Mouse (Mus musculus) thymus, adult 2 months (tissue): Measurements from ENCODE around the gene AI837181. TPM values are rescaled to one million over a fixed set of nuclear protein-coding genes. Genes with fewer than 3 reads are reported as not detected.

Experiments used
- DNase-seq: peaks from one replicate; pipeline ENCODE4 v3.0.0; 2021
- H3K27ac ChIP-seq: fragments of 200-500 bp; 2 replicates; pipeline ENCODE4 v1.5.1; 2012; ENCODE audit warnings: low read length, control low read depth; ENCODE audit not compliant: control insufficient read depth, insufficient read depth
- H3K27me3 ChIP-seq: fragments of 200-500 bp; 2 replicates; pipeline ENCODE4 v1.6.1; 2012; ENCODE audit warnings: mild to moderate bottlenecking, low read length, moderate library complexity, mixed read lengths; ENCODE audit not compliant: control insufficient read depth, insufficient read depth
- H3K36me3 ChIP-seq: fragments of 200-500 bp; 2 replicates; pipeline ENCODE4 v1.6.1; 2012; ENCODE audit warnings: mild to moderate bottlenecking, low read length, moderate library complexity; ENCODE audit not compliant: control insufficient read depth, insufficient read depth
- H3K4me1 ChIP-seq: fragments of 200-500 bp; replicated peaks from 2 replicates; pipeline ENCODE4 v1.6.1; 2012; ENCODE audit warnings: low read length; ENCODE audit not compliant: control insufficient read depth, insufficient read depth
- H3K4me3 ChIP-seq: fragments of 200-500 bp; 2 replicates; pipeline ENCODE4 v1.5.1; 2012; ENCODE audit warnings: mild to moderate bottlenecking, low read length, control low read depth, moderate library complexity; ENCODE audit not compliant: control insufficient read depth, insufficient read depth
- CTCF ChIP-seq: fragments of 200-500 bp; IDR thresholded peaks from 2 replicates; pipeline ENCODE4 v1.5.1; 2012; ENCODE audit warnings: mild to moderate bottlenecking, control low read depth, low read length, moderate library complexity, borderline replicate concordance; ENCODE audit not compliant: control insufficient read depth, poor library complexity, insufficient read depth; ENCODE audit errors: extremely low read depth
- POLR2A ChIP-seq: fragments of 200-500 bp; IDR thresholded peaks from 2 replicates; pipeline ENCODE4 v1.6.1; 2012; ENCODE audit warnings: mild to moderate bottlenecking, low read length, control low read depth, moderate library complexity; ENCODE audit not compliant: control insufficient read depth, poor library complexity, insufficient read depth; ENCODE audit errors: extremely low read depth
- WGBS: fragments of 180-500 bp; shearing (Covaris S2); methylation state at CpG from one replicate; pipeline ENCODE4 v1.1.7; 2018; 5-methylcytosine and 5-hydroxymethylcytosine counted together
- polyA plus RNA-seq: library from polyadenylated mRNA; depleted of rRNA; stranded (reverse); fragments of >200 nt; gene quantifications from 2 replicates; pipeline ENCODE4 v1.2.3, GENCODE M21; 2012

AI837181 gene
- polyA plus RNA-seq, 1 experiment = 149 TPM

GRCm38 (mm10) chr19:5413840-5414239, 11.1 kb upstream of the AI837181 start:
- Histone ChIP-seq H3K27me3 (no peaks in the 10 kb centered on the region), H3K27ac (no peak overlapping the region), H3K4me1 (0 out of 2 replicates have a peak, but pooled peaks cover 7% of the 10 kb centered on the region), H3K4me3 (no peak overlapping the region), H3K36me3 (peaks cover 11% of the 10 kb centered on the region; the same call in 1 of the 2 replicates)
- WGBS = 97% methylated on average over 4 of the region's 4 CpGs
- TF ChIP-seq POLR2A (no peak), CTCF (no peak)
- no peak for DNase-seq

GRCm38 (mm10) chr19:5414534-5414957, 10.4 kb upstream of the AI837181 start:
- TF ChIP-seq POLR2A (no peak), CTCF (no peak)
- no peak overlapping the region for H3K4me3 ChIP-seq
- 0 out of 2 replicates have a peak, but pooled peaks cover 3% of the 10 kb centered on the region for H3K4me1 ChIP-seq
- 89% methylated on average over 2 of the region's 2 CpGs for WGBS
- H3K36me3 ChIP-seq = peaks cover 11% of the 10 kb centered on the region; the same call in 1 of the 2 replicates
- H3K27ac ChIP-seq = no peak overlapping the region
- H3K27me3 ChIP-seq = no peaks in the 10 kb centered on the region
- no peak for DNase-seq

- no peak overlapping the region for H3K4me3 ChIP-seq
- no peak overlapping the region for H3K27ac ChIP-seq
- 96% methylated on average over 8 of the region's 8 CpGs for WGBS
- no peak for DNase-seq
- TF ChIP-seq POLR2A (no peak), CTCF (no peak)
- peaks cover 11% of the 10 kb centered on the region; the same call in 1 of the 2 replicates for H3K36me3 ChIP-seq
- H3K27me3 ChIP-seq = no peaks in the 10 kb centered on the region
- peaks cover 19% of the 10 kb centered on the region for H3K4me1 ChIP-seq
These were observed 6.0 kb upstream of the AI837181 start for GRCm38 (mm10) chr19:5418750-5419466.

- 96% methylated on average over 9 of the region's 9 CpGs for WGBS
- Histone ChIP-seq H3K27ac (no peak overlapping the region), H3K27me3 (no peaks in the 10 kb centered on the region), H3K36me3 (peaks cover 11% of the 10 kb centered on the region; the same call in 1 of the 2 replicates), H3K4me1 (peaks cover 18% of the 10 kb centered on the region), H3K4me3 (no peak overlapping the region)
- DNase-seq = no peak
- TF ChIP-seq CTCF = no peak
- no peak for TF ChIP-seq POLR2A
These were observed 5.3 kb upstream of the AI837181 start for GRCm38 (mm10) chr19:5419630-5420029.

GRCm38 (mm10) chr19:5420579-5420978, 4.4 kb upstream of the AI837181 start:
- TF ChIP-seq POLR2A (no peak), CTCF (no peak)
- Histone ChIP-seq H3K4me3 (no peak overlapping the region), H3K36me3 (peaks cover 11% of the 10 kb centered on the region; the same call in 1 of the 2 replicates), H3K4me1 (peaks cover 18% of the 10 kb centered on the region), H3K27me3 (no peaks in the 10 kb centered on the region), H3K27ac (no peak overlapping the region)
- DNase-seq = no peak
- WGBS = 95% methylated on average over 6 of the region's 6 CpGs

- no peaks in the 10 kb centered on the region for H3K27me3 ChIP-seq
- DNase-seq = no peak
- TF ChIP-seq POLR2A (no peak), CTCF (no peak)
- peaks cover 29% of the 10 kb centered on the region for H3K4me1 ChIP-seq
- WGBS = 82% methylated on average over 5 of the region's 5 CpGs
- no peak overlapping the region for H3K4me3 ChIP-seq
- H3K36me3 ChIP-seq = peaks cover 15% of the 10 kb centered on the region; the same call in 1 of the 2 replicates
- no peak overlapping the region for H3K27ac ChIP-seq
These were observed 3.2 kb upstream of the AI837181 start for GRCm38 (mm10) chr19:5421784-5422183.

GRCm38 (mm10) chr19:5422267-5422666, 2.7 kb upstream of the AI837181 start:
- H3K27ac ChIP-seq = no peak overlapping the region
- no peaks in the 10 kb centered on the region for H3K27me3 ChIP-seq
- no peak overlapping the region for H3K4me3 ChIP-seq
- whole genome bisulfite sequencing = 91% methylated on average over 10 of the region's 10 CpGs
- no peak for TF ChIP-seq POLR2A
- TF ChIP-seq CTCF = no peak
- no peak for DNase-seq
- peaks cover 18% of the 10 kb centered on the region; the same call in 1 of the 2 replicates for H3K36me3 ChIP-seq
- peaks cover 32% of the 10 kb centered on the region for H3K4me1 ChIP-seq
